Mouse (Mus musculus) urinary bladder, postnatal 4 days (tissue): ENCODE data around the gene Vmn2r67.
"Not testable (repeated sequence)": the region's sequence is repeated elsewhere in the genome, so short reads cannot be mapped to it uniquely, and the experiment has no call there.

Experiments used
- DNase-seq, 2 experiments: peaks; one replicate each; pipeline ENCODE4 v3.0.0; 2021 to 2022; ENCODE audit warnings: low spot score in 2 of 2

The Vmn2r67 gene

GRCm38 (mm10) chr7:85155898-85156297 lies at the start of gene Vmn2r67:
Gene Vmn2r67 (minus strand): TSS chr7:85155998.
- no peak for DNase-seq

- DNase-seq = not testable (repeated sequence)
These were observed 51.3 kb downstream of the Vmn2r67 start for GRCm38 (mm10) chr7:85104531-85104930.
